Mouse (Mus musculus) kidney, postnatal 0 days (tissue): Measurements from ENCODE around the gene Gm10282. TPM values are rescaled to one million over a fixed set of nuclear protein-coding genes. Genes with fewer than 3 reads are reported as not detected.

ENCODE experiments used
- ATAC-seq: fragments of 200-750 bp; cut with Nextera tagmentation; replicated peaks from 2 replicates; pipeline ENCODE4 v1.8.0; 2017; ENCODE audit warnings: low read depth, moderate number of reproducible peaks, moderate TSS enrichment, moderate library complexity; ENCODE audit not compliant: low FRiP score
- DNase-seq: peaks from one replicate; pipeline ENCODE4 v3.0.0-alpha.2; 2016; ENCODE audit warnings: low spot score
- H3K27ac ChIP-seq: fragments of 300-500 bp; sonication (generic); 2 replicates; pipeline ENCODE4 v1.5.1; 2014; ENCODE audit warnings: mild to moderate bottlenecking
- H3K27me3 ChIP-seq: fragments of 300-500 bp; sonication (generic); 2 replicates; pipeline ENCODE4 v1.6.1; 2014; ENCODE audit warnings: low read length, mixed read lengths; ENCODE audit not compliant: insufficient read depth
- H3K36me3 ChIP-seq: fragments of 300-500 bp; sonication (generic); 2 replicates; pipeline ENCODE4 v1.6.1; 2014; ENCODE audit warnings: low read length, mixed read lengths; ENCODE audit not compliant: insufficient read depth
- H3K4me1 ChIP-seq: fragments of 300-500 bp; sonication (generic); replicated peaks from 2 replicates; pipeline ENCODE4 v1.6.1; 2014; ENCODE audit warnings: antibody characterized with exemption, low read length, mixed read lengths; ENCODE audit not compliant: insufficient read depth
- H3K4me2 ChIP-seq: fragments of 300-500 bp; sonication (generic); 2 replicates; pipeline ENCODE4 v1.6.1; 2014; ENCODE audit warnings: mild to moderate bottlenecking, low read length, moderate library complexity, mixed read lengths
- H3K4me3 ChIP-seq: fragments of 300-500 bp; sonication (generic); replicated peaks from 2 replicates; pipeline ENCODE4 v1.5.1; 2014; ENCODE audit warnings: low read depth, low read length
- H3K9ac ChIP-seq: fragments of 300-500 bp; sonication (generic); 2 replicates; pipeline ENCODE4 v1.6.1; 2014; ENCODE audit warnings: low read depth, low read length
- H3K9me3 ChIP-seq: fragments of 300-500 bp; sonication (generic); replicated peaks from 2 replicates; pipeline ENCODE4 v1.6.1; 2016; ENCODE audit warnings: low read length, inconsistent platforms, mixed read lengths
- CTCF ChIP-seq: IDR thresholded peaks from 2 replicates; pipeline ENCODE4 v1.5.1; 2016; ENCODE audit warnings: antibody characterized with exemption, low read depth, mild to moderate bottlenecking, moderate library complexity
- WGBS: fragments of 180-500 bp; shearing (Covaris S2); extraction: QIAGEN DNeasy Blood & Tissue Kit; methylation state at CpG from one replicate; pipeline ENCODE4 v1.1.7; 2014; 5-methylcytosine and 5-hydroxymethylcytosine counted together
- polyA plus RNA-seq: library from polyadenylated mRNA; unstranded; fragments of >200 nt; fragmentation: Nextera tagmentation; extraction: Ambion mirVana; gene quantifications from 2 replicates; pipeline ENCODE4 v1.2.1, GENCODE M21; 2015

Gene Gm10282
- polyA plus RNA-seq, 1 experiment from 2014 or later, result 22.8 TPM

- Histone ChIP-seq H3K36me3 (no peaks in the 10 kb centered on the region), H3K27me3 (no peaks in the 10 kb centered on the region), H3K4me1 (no peaks in the 10 kb centered on the region), H3K4me2 (no peak overlapping the region), H3K9me3 (no peaks in the 10 kb centered on the region), H3K27ac (no peak overlapping the region), H3K4me3 (no peak overlapping the region), H3K9ac (no peak overlapping the region)
- no peak for ATAC-seq
- WGBS, result 75% methylated on average over 2 of the region's 2 CpGs
- no peak for DNase-seq
- no peak for TF ChIP-seq CTCF
Observed at GRCm38 (mm10) chr8:72262756-72263155, 42.3 kb downstream of the Gm10282 start.

GRCm38 (mm10) chr8:72261872-72262271 is 43.2 kb downstream of the Gm10282 start:
- Histone ChIP-seq H3K4me2 (no peak overlapping the region), H3K4me1 (no peaks in the 10 kb centered on the region), H3K9me3 (no peaks in the 10 kb centered on the region), H3K27me3 (no peaks in the 10 kb centered on the region), H3K4me3 (no peak overlapping the region), H3K27ac (no peak overlapping the region), H3K36me3 (no peaks in the 10 kb centered on the region), H3K9ac (no peak overlapping the region)
- WGBS, result 48% methylated on average over 5 of the region's 5 CpGs
- ATAC-seq, result no peak
- peak; percentile 52 for TF ChIP-seq CTCF
- peak; percentile 41 for DNase-seq

- no peak overlapping the region for H3K9ac ChIP-seq
- no peak overlapping the region for H3K4me2 ChIP-seq
- no peaks in the 10 kb centered on the region for H3K4me1 ChIP-seq
- ATAC-seq (no peak), DNase-seq (no peak)
- no peak for TF ChIP-seq CTCF
- no peak overlapping the region for H3K4me3 ChIP-seq
- H3K27ac ChIP-seq, result no peak overlapping the region
- H3K36me3 ChIP-seq, result no peaks in the 10 kb centered on the region
- H3K27me3 ChIP-seq, result no peaks in the 10 kb centered on the region
- H3K9me3 ChIP-seq, result no peaks in the 10 kb centered on the region
Observed at GRCm38 (mm10) chr8:72261431-72261830, 43.6 kb downstream of the Gm10282 start.

- peak; percentile 93 for TF ChIP-seq CTCF
- H3K4me2 ChIP-seq, result no peak overlapping the region
- no peaks in the 10 kb centered on the region for H3K36me3 ChIP-seq
- H3K4me1 ChIP-seq, result no peaks in the 10 kb centered on the region
- H3K27me3 ChIP-seq, result no peaks in the 10 kb centered on the region
- no peaks in the 10 kb centered on the region for H3K9me3 ChIP-seq
- H3K27ac ChIP-seq, result no peak overlapping the region
- H3K4me3 ChIP-seq, result no peak overlapping the region
- H3K9ac ChIP-seq, result no peak overlapping the region
- 29% methylated on average over 2 of the region's 2 CpGs for WGBS
- ATAC-seq (peak; percentile 57), DNase-seq (peak; percentile 87)
Observed at GRCm38 (mm10) chr8:72261019-72261418, 44.0 kb downstream of the Gm10282 start.

- TF ChIP-seq CTCF, result no peak
- ATAC-seq, result no peak
- no peak overlapping the region for H3K4me3 ChIP-seq
- DNase-seq, result no peak
- no peaks in the 10 kb centered on the region for H3K27me3 ChIP-seq
- H3K36me3 ChIP-seq, result 0 out of 2 replicates have a peak, but pooled peaks cover 1% of the 10 kb centered on the region
- WGBS, result 48% methylated on average over 4 of the region's 4 CpGs
- H3K9ac ChIP-seq, result no peak overlapping the region
- no peak overlapping the region for H3K27ac ChIP-seq
- H3K9me3 ChIP-seq, result no peaks in the 10 kb centered on the region
- no peaks in the 10 kb centered on the region for H3K4me1 ChIP-seq
- no peak overlapping the region for H3K4me2 ChIP-seq
Observed at GRCm38 (mm10) chr8:72260585-72260984, 44.5 kb downstream of the Gm10282 start.

GRCm38 (mm10) chr8:72259862-72260261 is 45.2 kb downstream of the Gm10282 start:
- Histone ChIP-seq H3K4me3 (no peak overlapping the region), H3K9ac (no peak overlapping the region), H3K27me3 (no peaks in the 10 kb centered on the region), H3K36me3 (0 out of 2 replicates have a peak, but pooled peaks cover 8% of the 10 kb centered on the region), H3K4me1 (no peaks in the 10 kb centered on the region), H3K9me3 (no peaks in the 10 kb centered on the region), H3K4me2 (no peak overlapping the region), H3K27ac (no peak overlapping the region)
- ATAC-seq, result no peak
- 67% methylated on average over 2 of the region's 2 CpGs for WGBS
- no peak for DNase-seq
- no peak for TF ChIP-seq CTCF

- Histone ChIP-seq H3K27me3 (no peaks in the 10 kb centered on the region), H3K36me3 (peaks cover 23% of the 10 kb centered on the region; the same call in 1 of the 2 replicates), H3K4me1 (no peaks in the 10 kb centered on the region), H3K9ac (no peak overlapping the region), H3K9me3 (no peaks in the 10 kb centered on the region), H3K4me2 (no peak overlapping the region), H3K4me3 (no peak overlapping the region), H3K27ac (no peak overlapping the region)
- DNase-seq (no peak), ATAC-seq (no peak)
- no peak for TF ChIP-seq CTCF
- 81% methylated on average over 1 of the region's 1 CpGs for WGBS
Observed at GRCm38 (mm10) chr8:72257902-72258238, 47.2 kb downstream of the Gm10282 start.
